Mouse (Mus musculus): ENCODE measurements around the gene Wrap73. TPM values are rescaled to one million over a fixed set of nuclear protein-coding genes. Genes with fewer than 3 reads are reported as not detected.

Wrap73 gene
- total RNA-seq, 2 experiments from 2014 or later: 30.0 to 35.8 TPM

DNA sequence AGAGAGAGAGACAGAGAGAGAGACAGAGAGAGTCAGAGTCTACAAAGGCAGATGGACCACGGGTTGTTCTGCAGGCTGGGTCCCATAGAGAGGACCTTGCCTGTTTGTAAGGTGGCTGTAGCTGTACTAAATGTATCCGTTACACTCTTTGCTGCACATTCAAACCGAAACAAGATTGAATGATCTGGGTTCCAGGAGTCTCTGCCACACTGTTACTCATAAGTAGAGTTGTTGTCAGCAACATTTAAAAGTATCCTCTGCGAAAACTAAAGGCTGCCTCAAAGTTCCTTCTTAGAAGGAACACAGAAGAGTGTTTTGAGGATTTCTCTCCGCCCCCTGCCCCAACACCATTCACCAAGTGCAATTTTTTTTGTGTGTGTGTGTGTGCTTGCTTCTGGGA lies 5.0 kb upstream of the Wrap73 start:
- no peak for DNase-seq (ENCODE audit: low spot score in 2 of 2)

DNA sequence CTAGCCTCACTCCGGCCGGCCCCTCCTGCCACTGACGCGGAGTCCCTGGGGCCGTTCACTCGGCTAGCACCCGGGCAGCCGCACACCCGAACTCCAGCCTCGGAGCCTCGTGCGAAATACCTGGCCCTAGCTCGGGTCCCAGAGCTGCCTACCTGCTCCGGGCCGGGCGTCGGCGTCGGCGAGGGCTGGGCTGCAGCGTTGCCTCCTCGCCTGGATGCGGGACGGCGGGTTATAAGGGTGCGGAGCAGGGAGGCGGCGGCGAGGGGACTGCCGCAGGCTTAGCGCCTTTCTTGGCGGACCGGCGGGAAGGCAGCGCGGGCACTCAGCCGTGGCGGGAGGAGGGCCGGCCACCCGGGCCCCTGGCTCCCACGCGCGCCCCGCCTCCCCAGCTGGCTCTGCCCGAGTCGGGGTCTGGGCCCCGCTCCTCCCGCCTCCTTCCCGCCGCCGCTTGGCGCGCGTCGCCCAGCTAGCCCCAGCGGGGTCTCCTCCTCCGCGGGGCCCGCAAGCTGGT lies 2.4 kb upstream of the Wrap73 start:
- DNase-seq (ENCODE audit: low spot score in 2 of 2): no peak

DNA sequence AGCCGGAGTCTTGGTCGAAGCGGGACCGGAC lies 2.2 kb upstream of the Wrap73 start, which contains the start of gene Trp73:
TSS of gene Trp73 (minus strand) at position 27 of the 31 bp plus-strand sequence.
- DNase-seq (ENCODE audit: low spot score in 2 of 2): no peak

DNA sequence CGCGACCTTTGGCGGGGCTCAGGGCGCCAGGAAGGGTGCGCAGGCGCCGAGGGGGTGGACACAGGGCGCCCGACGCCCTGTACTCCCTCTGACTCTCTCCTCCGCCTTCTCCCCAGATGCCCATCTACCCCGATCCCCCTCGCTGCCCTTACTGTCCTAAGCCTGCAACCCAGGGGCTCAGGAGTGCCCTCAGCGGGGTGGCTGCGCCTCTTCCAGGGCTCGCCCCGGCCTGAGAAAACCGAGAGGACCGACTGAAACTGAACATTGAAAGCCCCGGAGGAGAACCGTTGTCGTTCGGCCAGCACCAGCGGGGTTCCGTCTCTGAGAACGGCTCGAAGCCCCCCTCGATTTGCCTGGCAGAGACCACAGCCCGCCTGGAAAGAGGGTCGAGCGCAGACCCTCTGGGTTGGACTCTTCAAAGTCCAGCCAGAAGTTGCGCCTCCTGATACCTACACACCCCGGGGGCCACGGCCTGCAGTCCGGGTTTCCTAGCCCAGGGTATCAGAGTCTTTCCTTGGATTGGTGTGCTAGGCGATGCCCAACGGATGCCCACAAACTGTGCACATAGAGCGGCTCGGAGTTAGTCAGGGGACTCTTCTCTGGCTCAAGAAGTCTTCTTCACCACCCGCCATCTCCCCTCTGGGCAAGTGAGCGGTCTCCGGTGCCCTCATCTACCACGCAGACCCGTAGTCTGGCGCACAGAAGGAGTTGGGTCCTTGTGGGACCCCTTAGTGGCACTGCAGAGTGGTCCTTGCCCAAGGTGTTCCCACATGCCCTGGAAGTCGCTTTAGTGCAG lies 1.8 kb upstream of the Wrap73 start:
- no peak for DNase-seq (ENCODE audit: low spot score in 2 of 2)

DNA sequence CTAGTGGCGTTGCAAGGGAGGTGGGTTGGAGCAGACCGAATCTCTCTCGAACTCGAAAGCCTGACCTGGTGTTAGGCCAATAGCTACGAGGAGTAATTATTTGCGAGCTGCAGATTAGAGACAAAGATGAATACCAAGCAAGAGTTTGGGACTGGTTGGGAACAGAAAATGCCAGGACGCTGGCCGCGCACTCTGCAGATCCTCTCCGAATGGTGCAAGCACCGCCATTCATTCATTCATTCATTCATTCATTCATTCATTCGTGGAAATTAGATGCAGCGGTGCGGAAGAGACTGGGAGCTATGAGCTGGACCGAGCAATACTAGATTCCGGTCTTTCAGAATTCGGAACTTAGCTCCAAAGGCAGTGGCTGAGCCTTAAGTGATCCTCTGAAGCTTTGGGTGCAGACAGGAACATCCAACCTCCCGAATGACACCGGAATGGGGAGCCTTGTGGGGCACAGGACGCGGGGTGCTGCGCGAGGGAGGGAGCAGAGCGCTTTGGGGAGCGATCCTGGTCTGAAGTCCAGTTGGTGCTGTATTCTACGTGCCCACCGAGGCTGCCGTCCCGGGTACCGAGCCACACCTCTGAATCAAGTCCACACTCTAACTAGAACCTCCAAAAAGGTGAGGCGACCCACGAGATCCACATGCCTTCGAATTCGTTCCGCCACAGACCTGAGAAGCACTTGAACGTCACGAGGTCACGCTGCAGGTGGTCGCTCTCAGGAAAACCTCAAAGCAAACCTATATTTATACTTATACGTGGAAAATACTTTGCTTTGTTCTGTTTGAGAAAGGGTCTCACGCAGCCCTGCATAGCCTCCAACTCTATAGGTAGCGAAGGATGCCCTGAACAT lies 934 bp upstream of the Wrap73 start:
- no peak for DNase-seq (ENCODE audit: low spot score in 2 of 2)

DNA sequence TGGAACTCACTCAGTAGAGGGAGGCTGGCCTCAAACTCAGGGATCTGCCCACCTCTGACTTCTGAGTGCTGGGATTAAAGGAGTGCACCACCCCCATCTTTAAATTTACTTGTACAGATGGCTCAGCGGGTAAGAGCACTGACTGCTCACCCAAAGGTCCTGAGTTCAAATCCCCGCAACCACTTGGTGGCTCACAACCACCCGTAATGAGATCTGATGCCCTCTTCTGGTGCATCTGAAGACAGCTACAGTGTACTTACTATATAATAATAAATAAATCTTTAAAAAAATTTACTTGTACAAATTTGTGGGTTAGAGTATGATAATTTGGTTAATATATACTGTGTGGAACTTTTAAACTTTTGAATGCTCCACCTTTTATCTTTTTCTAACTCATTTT lies 2.5 kb downstream of the Wrap73 start:
- DNase-seq (ENCODE audit: low spot score in 2 of 2): no peak

DNA sequence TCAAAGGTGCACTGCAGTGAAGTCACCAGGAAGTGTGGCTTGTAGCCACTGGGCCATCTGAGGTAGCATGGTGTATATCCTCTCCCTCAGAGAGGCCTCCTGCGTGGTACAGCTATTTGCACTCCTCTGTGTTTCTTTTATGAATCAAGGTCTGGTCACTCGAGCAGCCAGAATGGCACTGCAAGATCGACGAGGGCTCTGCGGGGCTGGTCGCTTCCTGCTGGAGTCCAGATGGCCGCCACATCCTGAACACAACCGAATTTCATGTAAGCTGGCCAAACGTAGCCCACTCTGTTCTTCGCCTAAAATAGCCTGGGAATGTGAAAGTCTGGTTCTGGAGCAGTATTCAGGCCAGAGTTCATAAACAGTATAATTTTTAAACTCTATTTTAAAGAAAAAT lies 4.2 kb downstream of the Wrap73 start:
- DNase-seq (ENCODE audit: low spot score in 2 of 2): no peak

DNA sequence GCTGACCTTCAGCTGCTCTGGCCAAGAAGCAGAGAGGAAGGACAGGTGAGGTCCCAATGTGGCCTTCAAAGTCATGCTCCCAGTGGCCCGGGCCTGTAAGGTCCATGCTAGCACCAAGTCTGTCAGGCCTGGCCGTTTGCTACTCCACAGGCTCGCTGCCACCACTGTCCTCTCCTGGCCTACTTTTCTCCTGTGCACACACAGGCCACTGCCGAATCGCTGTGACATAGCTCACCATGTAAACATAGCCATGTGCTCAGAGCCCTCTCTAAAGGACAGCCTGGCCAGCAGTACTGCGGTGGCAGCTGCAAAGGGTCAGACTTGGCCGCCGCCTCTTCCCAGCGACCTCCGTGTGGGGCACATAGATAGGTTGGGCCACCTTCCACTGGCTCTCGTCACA lies 11.9 kb downstream of the Wrap73 start:
- DNase-seq (ENCODE audit: low spot score in 2 of 2): no peak

DNA sequence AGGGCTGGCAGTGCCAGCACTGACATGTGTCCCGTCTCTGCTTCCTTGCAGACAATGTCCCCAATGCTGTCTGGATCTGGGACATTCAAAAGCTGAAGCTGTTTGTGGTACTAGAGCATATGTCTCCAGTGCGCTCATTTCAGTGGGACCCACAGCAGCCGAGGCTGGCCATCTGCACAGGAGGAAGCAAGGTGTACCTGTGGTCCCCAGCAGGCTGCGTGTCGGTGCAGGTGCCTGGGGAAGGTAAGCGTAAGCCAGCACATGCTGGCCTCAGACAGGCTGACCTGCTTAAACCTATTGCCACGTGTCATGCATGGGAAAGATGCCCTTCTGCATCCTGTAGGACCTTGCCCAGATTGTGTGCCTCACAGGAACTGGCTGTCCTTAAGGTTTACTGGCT lies 13.9 kb downstream of the Wrap73 start:
- no peak for DNase-seq (ENCODE audit: low spot score in 2 of 2)

DNA sequence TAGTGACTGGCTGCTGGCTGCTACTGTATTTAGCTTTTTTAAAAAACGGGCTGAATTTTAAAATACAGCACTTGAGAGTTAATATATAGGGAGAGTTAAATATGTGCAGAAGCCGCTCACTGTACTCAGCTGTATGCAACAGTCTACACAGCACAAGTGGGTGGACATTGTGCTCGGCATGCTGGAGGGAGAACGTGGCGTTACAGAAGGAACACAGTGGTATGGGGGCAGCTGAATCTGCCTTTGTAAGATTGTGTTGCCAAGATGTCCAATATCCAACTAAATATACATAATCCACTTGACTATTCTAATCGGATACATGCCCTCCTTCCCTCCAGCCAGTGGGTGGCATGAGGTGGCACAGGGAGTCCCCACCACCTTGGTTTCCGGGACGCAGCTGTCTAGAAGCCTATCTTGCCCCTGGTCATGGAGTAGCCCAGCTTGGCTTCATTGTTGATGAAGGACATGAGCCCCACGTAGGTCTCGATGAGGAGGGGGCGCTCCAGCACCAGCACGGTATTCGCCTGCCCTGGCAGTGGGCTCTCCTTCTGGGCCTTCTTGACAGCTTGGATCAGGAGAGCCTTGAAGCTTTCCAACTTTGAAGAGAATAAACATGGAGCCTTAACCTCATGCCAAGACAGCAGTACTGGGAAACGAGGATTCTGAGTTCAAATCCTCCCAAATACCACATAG lies 15.9 kb downstream of the Wrap73 start:
- peak in 1 of 2 experiments; percentile 45 for DNase-seq (ENCODE audit: low spot score in 2 of 2)

DNA sequence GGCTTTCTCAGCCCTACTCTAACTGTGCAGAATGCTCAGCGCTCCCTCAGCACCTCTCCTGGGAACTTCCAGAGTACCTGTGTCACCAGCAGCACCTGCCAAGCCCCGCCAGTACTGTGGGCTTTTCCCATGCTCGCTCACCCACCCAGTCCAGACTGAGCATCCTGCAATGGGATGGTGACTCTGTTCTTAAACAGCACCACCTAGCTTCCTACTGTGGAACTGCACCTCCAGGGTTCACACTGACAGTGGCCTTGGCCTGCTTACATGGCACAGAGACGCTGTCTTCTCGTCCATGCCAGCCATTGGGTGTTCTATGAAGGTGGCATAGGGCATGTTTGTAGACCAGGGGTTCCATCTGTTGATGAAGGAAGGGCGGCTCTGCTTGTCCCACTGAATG lies 16.8 kb downstream of the Wrap73 start:
- DNase-seq (ENCODE audit: low spot score in 2 of 2): peak; percentile 70 to 92

DNA sequence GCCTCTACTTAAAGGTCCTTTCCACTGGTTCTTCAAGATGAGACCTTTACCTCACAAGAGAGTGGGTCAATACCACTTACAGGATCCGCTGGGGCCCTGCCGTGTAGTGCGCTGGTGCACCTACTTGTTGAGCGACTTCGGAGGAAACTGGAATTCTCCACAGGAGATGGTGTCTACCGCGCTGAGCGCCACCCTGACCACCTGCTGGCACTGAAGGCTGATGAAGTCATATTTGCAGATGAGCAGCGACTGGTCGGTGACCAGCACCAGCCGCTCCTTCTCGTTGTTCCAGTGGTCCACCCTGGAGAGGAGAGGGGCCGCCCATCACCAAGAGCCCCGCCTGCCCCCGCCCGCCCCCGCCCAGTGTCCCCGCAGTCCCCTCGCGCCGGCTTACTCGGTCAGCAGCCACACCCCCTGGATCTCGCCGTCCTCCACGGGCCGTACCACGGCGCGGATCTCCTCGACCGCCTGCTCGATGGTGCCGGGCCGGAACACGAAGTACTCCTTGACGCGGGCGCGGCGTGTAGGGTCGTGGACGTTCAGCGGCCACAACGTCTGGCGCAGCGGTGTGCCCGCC lies 17.9 kb downstream of the Wrap73 start:
- DNase-seq (ENCODE audit: low spot score in 2 of 2): peak in 1 of 2 experiments; percentile 37

DNA sequence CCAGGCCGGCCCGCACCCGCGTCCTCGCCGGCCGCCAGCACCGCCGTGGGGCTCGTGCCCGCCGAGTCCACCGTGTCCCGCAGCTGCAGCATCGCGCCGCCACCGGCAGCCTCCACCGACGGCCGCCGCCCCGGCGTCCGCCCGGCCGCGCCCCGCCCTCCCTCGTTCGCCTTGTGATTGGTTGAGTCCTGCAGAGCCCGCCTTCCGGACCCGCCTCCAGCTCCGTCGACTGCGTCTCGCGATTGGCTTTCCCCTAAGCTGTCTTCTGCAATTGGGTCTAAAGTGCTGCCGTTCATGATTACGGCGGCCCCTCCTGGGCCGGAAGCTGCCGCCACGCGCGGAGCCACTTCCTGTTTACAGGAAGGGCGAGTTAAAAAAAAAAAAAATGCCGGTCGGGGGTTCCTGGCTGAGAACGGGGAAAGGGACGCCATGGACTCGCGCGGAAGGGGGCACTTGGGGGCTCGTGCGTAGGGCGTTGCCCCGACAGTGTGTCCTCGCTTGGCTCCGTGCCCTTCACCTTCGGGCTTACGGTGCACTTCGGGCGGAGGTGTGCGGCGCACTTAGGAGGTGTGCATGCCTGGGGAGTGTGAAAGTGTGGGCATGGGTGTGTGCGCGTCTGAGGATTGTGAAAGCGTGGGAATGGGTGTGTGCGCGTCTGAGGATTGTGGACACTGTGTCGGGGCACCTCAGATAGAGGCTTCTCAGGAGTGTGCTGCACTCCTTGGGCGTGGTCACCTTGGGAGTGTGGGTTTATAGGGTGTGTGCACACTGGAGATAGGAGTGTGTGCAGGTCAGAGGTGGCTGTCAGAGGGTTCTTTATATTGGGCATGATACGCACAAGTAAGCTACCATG lies 18.6 kb downstream of the Wrap73 start, which contains the start of gene Tprgl:
TSS of gene Tprgl (minus strand) at position 129 of the 853 bp plus-strand sequence.
- peak; percentile 95 to 98 for DNase-seq (ENCODE audit: low spot score in 2 of 2)

DNA sequence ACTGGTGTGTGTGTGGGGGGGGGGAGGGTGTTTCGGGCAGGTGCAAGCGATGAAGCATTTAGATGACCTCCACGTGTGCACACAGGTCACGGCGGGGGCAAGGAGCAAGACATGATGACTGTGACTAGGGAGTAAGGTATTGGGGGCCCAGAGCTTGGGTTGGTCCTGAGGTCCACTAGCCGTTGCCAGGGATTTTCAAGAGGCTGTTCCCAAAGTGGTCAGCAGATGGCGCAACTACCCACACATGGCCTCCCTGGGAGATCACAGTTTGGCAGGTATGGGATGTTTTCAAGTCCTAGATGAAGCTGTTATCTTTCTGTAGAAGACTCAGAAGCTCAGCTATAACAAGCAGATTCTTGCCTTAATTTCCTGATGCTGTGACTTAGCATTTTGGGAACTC lies 21.1 kb downstream of the Wrap73 start:
- peak in 1 of 2 experiments; percentile 79 for DNase-seq (ENCODE audit: low spot score in 2 of 2)

DNA sequence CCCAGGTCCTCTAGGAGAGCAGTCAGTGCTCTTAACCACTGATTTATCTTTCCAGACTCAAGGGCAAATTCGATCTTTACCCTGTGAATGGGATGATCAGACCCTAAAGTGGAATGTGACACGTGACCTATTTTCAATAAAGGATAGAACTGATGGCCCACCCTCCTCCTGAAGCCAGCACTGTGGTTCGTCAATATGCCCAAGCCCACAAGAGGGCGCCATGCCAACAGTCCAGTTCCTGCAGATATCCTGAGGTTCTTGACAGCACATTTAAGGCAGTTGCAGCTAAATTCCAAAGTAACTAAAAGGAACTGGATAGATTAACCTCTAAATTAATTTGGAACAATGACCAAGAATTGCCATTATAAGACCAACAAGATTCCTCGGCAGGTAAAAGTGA lies 24.9 kb downstream of the Wrap73 start:
- peak in 1 of 2 experiments; percentile 52 for DNase-seq (ENCODE audit: low spot score in 2 of 2)

DNA sequence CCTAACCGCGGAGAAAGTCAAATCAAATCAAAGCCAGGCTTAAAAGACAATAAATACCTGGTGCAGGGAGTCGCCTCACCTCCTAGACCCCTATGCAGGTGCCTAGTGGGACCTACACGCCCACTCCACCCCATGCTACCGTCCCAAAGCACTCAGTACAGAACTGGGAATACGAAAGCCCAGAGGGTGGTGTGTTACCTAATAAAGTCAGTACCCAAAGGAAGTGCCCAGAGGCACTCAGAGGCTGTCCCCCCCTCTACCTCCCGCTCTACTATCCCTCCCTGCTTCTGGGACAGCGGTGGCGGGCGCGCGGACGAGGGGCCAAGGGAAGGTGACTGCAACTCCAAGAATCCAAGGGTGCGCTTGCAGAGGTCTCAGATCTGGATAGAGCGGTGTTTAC lies 27.8 kb downstream of the Wrap73 start:
- DNase-seq (ENCODE audit: low spot score in 2 of 2): no peak

DNA sequence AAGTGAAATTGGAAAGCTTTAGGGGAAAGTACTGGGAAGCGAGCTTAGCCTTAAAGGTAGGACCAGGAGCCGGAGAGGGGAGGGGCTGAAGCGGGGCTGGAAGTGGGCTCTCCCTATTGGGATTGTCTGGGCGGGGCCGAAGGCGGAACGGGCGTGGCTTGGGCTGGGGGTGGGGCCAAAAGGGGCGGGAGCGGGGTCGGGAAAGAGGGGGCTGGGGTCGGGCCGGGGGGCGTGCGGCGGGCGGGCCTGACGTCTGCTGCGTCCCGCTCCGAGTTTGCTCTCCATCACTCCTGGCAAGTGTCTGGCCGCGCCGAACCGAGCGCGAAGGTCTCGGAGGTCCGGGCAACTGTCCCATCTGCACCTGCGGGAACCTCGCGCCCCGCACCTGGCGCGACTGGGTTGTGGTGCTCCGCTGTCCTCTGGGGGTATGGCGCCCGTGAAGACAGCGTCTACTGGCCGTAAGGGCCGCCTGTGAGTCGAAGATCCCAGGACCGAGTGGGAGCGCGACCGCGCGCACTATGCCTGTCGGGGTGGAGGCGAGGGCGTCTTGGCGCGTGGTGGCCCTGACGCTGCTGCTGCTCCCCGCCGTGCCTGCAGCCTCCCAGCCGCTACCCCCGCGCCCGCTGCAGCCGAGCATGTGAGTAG lies 28.5 kb downstream of the Wrap73 start, which contains the start of gene Megf6:
TSS of gene Megf6 (plus strand) at position 225 of the 645 bp plus-strand sequence.
- no peak for DNase-seq (ENCODE audit: low spot score in 2 of 2)

DNA sequence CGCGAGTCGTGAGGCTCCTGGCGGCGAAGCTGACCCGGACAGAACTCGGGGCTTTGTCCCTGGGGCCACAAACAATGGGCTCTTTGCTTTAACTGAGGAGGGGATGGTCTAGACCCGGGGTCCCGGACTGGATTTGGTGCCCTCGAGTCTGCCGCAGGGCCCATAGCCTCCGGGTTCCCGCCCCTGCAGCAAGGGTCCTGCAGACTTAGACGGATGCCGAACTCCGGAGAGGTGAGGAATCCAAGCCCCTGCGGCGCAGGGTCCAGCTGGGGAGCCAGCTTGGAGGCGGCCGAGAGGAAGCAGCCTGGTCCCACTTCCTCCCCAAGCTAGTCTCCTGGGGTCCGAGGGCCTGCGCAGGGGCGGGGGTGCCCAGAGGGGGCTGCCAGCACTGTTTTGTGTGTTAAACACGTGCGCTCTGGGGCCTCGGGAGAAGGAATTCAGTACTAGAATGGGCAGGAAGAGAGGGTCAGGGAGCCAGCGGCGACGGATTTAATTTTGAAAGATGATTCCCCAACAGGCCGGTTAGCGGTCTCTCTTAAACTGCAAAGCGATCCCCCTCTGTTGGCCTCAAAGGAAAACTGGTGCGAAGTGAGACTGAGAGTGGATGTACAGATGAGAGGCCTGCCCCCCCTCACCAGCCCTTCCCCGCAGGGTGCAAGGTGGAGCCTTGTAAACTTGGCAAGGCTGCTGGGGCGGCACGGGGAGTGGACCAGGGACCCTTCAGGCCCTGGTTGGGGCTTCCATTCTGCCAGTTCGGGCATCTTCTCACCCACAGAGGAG lies 29.2 kb downstream of the Wrap73 start:
- no peak for DNase-seq (ENCODE audit: low spot score in 2 of 2)

DNA sequence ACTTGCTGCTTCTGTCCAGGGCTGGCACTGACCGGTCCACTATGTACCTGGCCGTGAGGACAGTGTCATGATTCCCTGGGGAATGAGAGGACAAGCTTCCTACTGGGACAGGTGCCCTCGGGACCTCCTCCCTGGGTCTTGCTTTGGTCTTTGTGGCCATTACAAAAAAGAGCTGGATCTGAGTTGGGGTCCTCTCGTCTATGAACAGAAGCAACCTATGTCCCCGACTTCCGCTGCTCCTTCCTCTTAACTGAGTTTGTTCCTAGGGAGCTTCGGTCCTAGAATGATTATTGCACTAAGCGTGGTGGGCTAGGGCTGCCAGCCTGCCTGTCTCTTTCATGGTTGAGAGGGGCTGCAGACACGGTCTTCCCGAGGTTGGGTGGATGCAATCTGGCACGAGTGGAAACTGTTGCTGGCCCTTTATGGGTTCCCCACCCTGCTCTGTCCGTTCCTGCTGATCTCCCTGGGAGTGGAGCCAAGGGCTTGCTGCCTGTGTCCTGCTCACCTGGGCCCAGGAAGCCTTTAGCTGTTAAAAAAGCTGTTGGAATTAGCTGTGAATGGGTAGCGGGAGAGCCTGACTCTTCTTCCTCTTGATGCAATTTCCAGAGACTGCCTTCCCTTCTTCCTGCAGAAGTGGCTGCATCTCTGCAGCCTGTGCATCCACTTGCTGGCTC lies 29.9 kb downstream of the Wrap73 start:
- no peak for DNase-seq (ENCODE audit: low spot score in 2 of 2)
